Mouse (Mus musculus): ENCODE measurements around the gene H2-Oa. TPM values are rescaled to one million over a fixed set of nuclear protein-coding genes. Genes with fewer than 3 reads are reported as not detected.
"Not testable (repeated sequence)": the region's sequence is repeated elsewhere in the genome, so short reads cannot be mapped to it uniquely, and the experiment has no call there.

The H2-Oa gene
- polyA plus RNA-seq, 1 experiment from 2014 or later: 0.82 TPM

DNA sequence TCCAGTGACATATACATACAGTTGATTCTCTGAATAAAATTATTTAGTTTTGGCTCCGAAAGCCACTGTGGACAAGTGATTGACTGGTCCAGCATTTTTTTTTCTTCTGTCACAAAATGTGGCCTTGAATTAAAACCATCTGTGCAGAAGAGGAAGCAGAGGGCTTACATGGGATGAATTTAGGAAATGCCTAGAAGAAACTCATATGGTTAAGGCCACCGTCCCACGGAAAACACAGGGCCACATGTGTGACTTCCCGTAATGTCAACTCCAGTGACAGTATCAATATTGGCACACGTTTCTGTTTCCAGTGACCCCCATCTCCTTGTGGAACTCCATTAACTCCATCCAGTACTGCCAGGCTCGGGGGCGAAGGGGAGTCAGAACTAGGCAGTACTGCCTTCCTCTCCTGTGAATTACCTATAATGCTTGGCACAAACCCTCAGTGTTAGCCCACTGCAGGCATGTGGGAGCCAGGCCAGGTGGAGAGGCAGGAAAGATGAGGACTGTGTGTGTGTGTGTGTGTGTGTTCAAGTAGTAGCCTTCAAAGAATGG lies 50.4 kb downstream of the H2-Oa start:
- DNase-seq (ENCODE audit: low spot score): no peak
- Histone ChIP-seq H3K36me3 (no peaks in the 10 kb centered on the region), H3K4me3 (no peak overlapping the region), H3K4me1 (replicated peaks) (peaks cover 37% of the 10 kb centered on the region), H3K9me3 (no peaks in the 10 kb centered on the region), H3K27me3 (ENCODE audit: insufficient read depth, poor library complexity, severe bottlenecking) (peaks cover 40% of the 10 kb centered on the region), H3K27ac (no peak overlapping the region)
- WGBS: 80% methylated on average over 7 of the region's 7 CpGs

- Histone ChIP-seq H3K4me3 (no peak within 1 kb of the TSS), H3K27me3 (ENCODE audit: insufficient read depth, poor library complexity, severe bottlenecking) (peaks cover 35% of the 10 kb centered on the region), H3K9me3 (no peaks in the 10 kb centered on the region), H3K27ac (no peak within 1 kb of the TSS), H3K4me1 (replicated peaks) (peaks cover 34% of the 10 kb centered on the region), H3K36me3 (no peaks in the 10 kb centered on the region)
- 37% methylated on average over 7 of the region's 7 CpGs for WGBS
- no peak for DNase-seq (ENCODE audit: low spot score)
These were observed 50.9 kb downstream of the H2-Oa start, which contains the start of gene H2-DMb2 for GRCm38 (mm10) chr17:34143033-34143432. Gene H2-DMb2 (plus strand): TSS chr17:34143307.

GRCm38 (mm10) chr17:34143461-34143860 lies 51.3 kb downstream of the H2-Oa start:
- no peak for DNase-seq (ENCODE audit: low spot score)
- Histone ChIP-seq H3K27ac (no peak overlapping the region), H3K9me3 (no peaks in the 10 kb centered on the region), H3K36me3 (no peaks in the 10 kb centered on the region), H3K4me1 (replicated peaks) (peaks cover 34% of the 10 kb centered on the region), H3K27me3 (ENCODE audit: insufficient read depth, poor library complexity, severe bottlenecking) (peaks cover 31% of the 10 kb centered on the region), H3K4me3 (no peak overlapping the region)
- WGBS: 70% methylated on average over 5 of the region's 5 CpGs

- H3K27me3 ChIP-seq (ENCODE audit: insufficient read depth, poor library complexity, severe bottlenecking): peaks cover 24% of the 10 kb centered on the region
- not testable (repeated sequence) for DNase-seq (ENCODE audit: low spot score); H3K9me3 ChIP-seq; H3K27ac ChIP-seq; H3K36me3 ChIP-seq; H3K4me3 ChIP-seq
- H3K4me1 ChIP-seq (replicated peaks): peaks cover 26% of the 10 kb centered on the region
- WGBS: 89% methylated on average over 4 of the region's 4 CpGs
These were observed 52.1 kb downstream of the H2-Oa start for GRCm38 (mm10) chr17:34144221-34144620.

Other genes with a start within 250 kb of the H2-Oa start
- gene Cd320, start 249.2 kb upstream of the H2-Oa start, polyA plus RNA-seq (2016; fragmentation: Nextera tagmentation; extraction: Ambion mirVana): 87.7 and 91.8 TPM in 2 replicates
- gene Gm7029, start 218.5 kb upstream of the H2-Oa start, polyA plus RNA-seq (2016; fragmentation: Nextera tagmentation; extraction: Ambion mirVana): not detected in 2 replicates
- 6.3 and 7.1 TPM in 2 replicates for gene Kifc1, start 201.7 kb upstream of the H2-Oa start, polyA plus RNA-seq (2016; fragmentation: Nextera tagmentation; extraction: Ambion mirVana)
- gene Platr17, start 187.2 kb upstream of the H2-Oa start, polyA plus RNA-seq (2016; fragmentation: Nextera tagmentation; extraction: Ambion mirVana): 0.34 and 0.41 TPM in 2 replicates
- 73.1 and 82.8 TPM in 2 replicates for gene Daxx, start 182.9 kb upstream of the H2-Oa start, polyA plus RNA-seq (2016; fragmentation: Nextera tagmentation; extraction: Ambion mirVana)
- 14.5 and 17.2 TPM in 2 replicates for gene Tapbp, start 176.4 kb upstream of the H2-Oa start, polyA plus RNA-seq (2016; fragmentation: Nextera tagmentation; extraction: Ambion mirVana)
- gene Zbtb22, start 176.4 kb upstream of the H2-Oa start, polyA plus RNA-seq (2016; fragmentation: Nextera tagmentation; extraction: Ambion mirVana): 23.0 and 24.0 TPM in 2 replicates
- 45.2 and 55.7 TPM in 2 replicates for gene Rgl2, start 162.8 kb upstream of the H2-Oa start, polyA plus RNA-seq (2016; fragmentation: Nextera tagmentation; extraction: Ambion mirVana)
- 228 TPM in 2 replicates for gene Pfdn6, start 152.0 kb upstream of the H2-Oa start, polyA plus RNA-seq (2016; fragmentation: Nextera tagmentation; extraction: Ambion mirVana)
- gene Wdr46, start 151.7 kb upstream of the H2-Oa start, polyA plus RNA-seq (2016; fragmentation: Nextera tagmentation; extraction: Ambion mirVana): 47.0 and 51.8 TPM in 2 replicates
- gene B3galt4, start 140.9 kb upstream of the H2-Oa start, polyA plus RNA-seq (2016; fragmentation: Nextera tagmentation; extraction: Ambion mirVana): 4.3 and 6.5 TPM in 2 replicates
- 55.0 and 63.9 TPM in 2 replicates for gene Vps52, start 136.5 kb upstream of the H2-Oa start, polyA plus RNA-seq (2016; fragmentation: Nextera tagmentation; extraction: Ambion mirVana)
- gene Rps18, start 136.3 kb upstream of the H2-Oa start, polyA plus RNA-seq (2016; fragmentation: Nextera tagmentation; extraction: Ambion mirVana): 1,286 and 1,579 TPM in 2 replicates
- gene H2-K1, start 92.0 kb upstream of the H2-Oa start, polyA plus RNA-seq (2016; fragmentation: Nextera tagmentation; extraction: Ambion mirVana): 27.1 and 30.9 TPM in 2 replicates
- gene Ring1, start 67.7 kb upstream of the H2-Oa start, polyA plus RNA-seq (2016; fragmentation: Nextera tagmentation; extraction: Ambion mirVana): 12.3 and 17.3 TPM in 2 replicates
- gene H2-Ke6, start 64.3 kb upstream of the H2-Oa start, polyA plus RNA-seq (2016; fragmentation: Nextera tagmentation; extraction: Ambion mirVana): 65.5 and 73.0 TPM in 2 replicates
- 188 and 197 TPM in 2 replicates for gene Slc39a7, start 60.7 kb upstream of the H2-Oa start, polyA plus RNA-seq (2016; fragmentation: Nextera tagmentation; extraction: Ambion mirVana)
- gene Rxrb, start 60.5 kb upstream of the H2-Oa start, polyA plus RNA-seq (2016; fragmentation: Nextera tagmentation; extraction: Ambion mirVana): 49.1 and 56.4 TPM in 2 replicates
- 0.99 and 1.7 TPM in 2 replicates for gene Col11a2, start 52.9 kb upstream of the H2-Oa start, polyA plus RNA-seq (2016; fragmentation: Nextera tagmentation; extraction: Ambion mirVana)
- 5.8 and 7.7 TPM in 2 replicates for gene H2-DMa, start 27.2 kb downstream of the H2-Oa start, polyA plus RNA-seq (2016; fragmentation: Nextera tagmentation; extraction: Ambion mirVana)
- 131 and 135 TPM in 2 replicates for gene Brd2, start 30.3 kb downstream of the H2-Oa start, polyA plus RNA-seq (2016; fragmentation: Nextera tagmentation; extraction: Ambion mirVana)
- gene H2-DMb2, start 51.0 kb downstream of the H2-Oa start, polyA plus RNA-seq (2016; fragmentation: Nextera tagmentation; extraction: Ambion mirVana): 0.11 and 0.24 TPM in 2 replicates
- gene H2-DMb1, start 60.7 kb downstream of the H2-Oa start, polyA plus RNA-seq (2016; fragmentation: Nextera tagmentation; extraction: Ambion mirVana): 0.30 and 0.98 TPM in 2 replicates
- gene Tap1, start 95.2 kb downstream of the H2-Oa start, polyA plus RNA-seq (2016; fragmentation: Nextera tagmentation; extraction: Ambion mirVana): 1.7 TPM in 2 replicates
- 0.66 and 0.97 TPM in 2 replicates for gene Psmb9, start 95.4 kb downstream of the H2-Oa start, polyA plus RNA-seq (2016; fragmentation: Nextera tagmentation; extraction: Ambion mirVana)
- 1.2 and 1.8 TPM in 2 replicates for gene Psmb8, start 105.4 kb downstream of the H2-Oa start, polyA plus RNA-seq (2016; fragmentation: Nextera tagmentation; extraction: Ambion mirVana)
- gene Tap2, start 111.2 kb downstream of the H2-Oa start, polyA plus RNA-seq (2016; fragmentation: Nextera tagmentation; extraction: Ambion mirVana): 0.27 and 1.4 TPM in 2 replicates
- 0.24 TPM in 1 of 2 replicates, not detected in the other for gene H2-Ob, start 146.6 kb downstream of the H2-Oa start, polyA plus RNA-seq (2016; fragmentation: Nextera tagmentation; extraction: Ambion mirVana)
- gene H2-Ab1, start 165.3 kb downstream of the H2-Oa start, polyA plus RNA-seq (2016; fragmentation: Nextera tagmentation; extraction: Ambion mirVana): 4.7 and 5.3 TPM in 2 replicates
- not detected in 2 replicates for gene H2-Aa, start 195.5 kb downstream of the H2-Oa start, polyA plus RNA-seq (2016; fragmentation: Nextera tagmentation; extraction: Ambion mirVana)
- 1.0 and 1.3 TPM in 2 replicates for gene H2-Eb1, start 213.5 kb downstream of the H2-Oa start, polyA plus RNA-seq (2016; fragmentation: Nextera tagmentation; extraction: Ambion mirVana)
- gene H2-Eb2, start 233.3 kb downstream of the H2-Oa start, polyA plus RNA-seq (2016; fragmentation: Nextera tagmentation; extraction: Ambion mirVana): not detected in 2 replicates